Mouse (Mus musculus) forebrain, embryonic 11.5 days (tissue): ENCODE data around the gene Zdhhc23. TPM values are rescaled to one million over a fixed set of nuclear protein-coding genes. Genes with fewer than 3 reads are reported as not detected.

Source experiments
- ATAC-seq: fragments of 200-750 bp; cut with Nextera tagmentation; replicated peaks from 2 replicates; pipeline ENCODE4 v1.8.0; 2017; ENCODE audit warnings: moderate TSS enrichment; ENCODE audit not compliant: low FRiP score
- DNase-seq: peaks from one replicate; pipeline ENCODE4 v3.0.0-alpha.2; 2017; ENCODE audit warnings: low spot score
- H3K27ac ChIP-seq: fragments of 300-500 bp; sonication (generic); 2 replicates; pipeline ENCODE4 v1.5.1; 2014; ENCODE audit warnings: low read depth, low read length
- H3K27me3 ChIP-seq: fragments of 300-500 bp; sonication (generic); 2 replicates; pipeline ENCODE4 v1.6.1; 2014; ENCODE audit warnings: mild to moderate bottlenecking, low read length, mixed read lengths; ENCODE audit not compliant: control insufficient read depth, insufficient read depth
- H3K36me3 ChIP-seq: fragments of 300-500 bp; sonication (generic); 2 replicates; pipeline ENCODE4 v1.6.1; 2014; ENCODE audit warnings: mild to moderate bottlenecking, low read length, moderate library complexity, mixed read lengths; ENCODE audit not compliant: control insufficient read depth, insufficient read depth
- H3K4me1 ChIP-seq: fragments of 300-500 bp; sonication (generic); replicated peaks from 2 replicates; pipeline ENCODE4 v1.6.1; 2014; ENCODE audit warnings: low read length, mixed read lengths; ENCODE audit not compliant: control insufficient read depth, insufficient read depth
- H3K4me2 ChIP-seq: fragments of 300-500 bp; sonication (generic); 2 replicates; pipeline ENCODE4 v1.6.1; 2014; ENCODE audit warnings: low read depth, mild to moderate bottlenecking, low read length, moderate library complexity, mixed read lengths; ENCODE audit not compliant: severe bottlenecking
- H3K4me3 ChIP-seq: fragments of 300-500 bp; sonication (generic); 2 replicates; pipeline ENCODE4 v1.5.1; 2014; ENCODE audit warnings: low read depth, low read length
- H3K9ac ChIP-seq: fragments of 300-500 bp; sonication (generic); 2 replicates; pipeline ENCODE4 v1.6.1; 2014; ENCODE audit warnings: low read length
- H3K9me3 ChIP-seq: fragments of 300-500 bp; sonication (generic); 2 replicates; pipeline ENCODE4 v1.6.1; 2016; ENCODE audit warnings: low read length, mixed read lengths; ENCODE audit not compliant: control insufficient read depth
- WGBS: fragments of 180-500 bp; shearing (Covaris S2); extraction: QIAGEN DNeasy Blood & Tissue Kit; methylation state at CpG from one replicate; pipeline ENCODE4 v1.1.7; 2014; 5-methylcytosine and 5-hydroxymethylcytosine counted together
- polyA plus RNA-seq: library from polyadenylated mRNA; unstranded; fragments of >200 nt; fragmentation: Nextera tagmentation; extraction: Ambion mirVana; gene quantifications from 2 replicates; pipeline ENCODE4 v1.2.1, GENCODE M21; 2014

Gene Zdhhc23
- 0.49 and 0.86 TPM in 2 replicates for polyA plus RNA-seq

DNA sequence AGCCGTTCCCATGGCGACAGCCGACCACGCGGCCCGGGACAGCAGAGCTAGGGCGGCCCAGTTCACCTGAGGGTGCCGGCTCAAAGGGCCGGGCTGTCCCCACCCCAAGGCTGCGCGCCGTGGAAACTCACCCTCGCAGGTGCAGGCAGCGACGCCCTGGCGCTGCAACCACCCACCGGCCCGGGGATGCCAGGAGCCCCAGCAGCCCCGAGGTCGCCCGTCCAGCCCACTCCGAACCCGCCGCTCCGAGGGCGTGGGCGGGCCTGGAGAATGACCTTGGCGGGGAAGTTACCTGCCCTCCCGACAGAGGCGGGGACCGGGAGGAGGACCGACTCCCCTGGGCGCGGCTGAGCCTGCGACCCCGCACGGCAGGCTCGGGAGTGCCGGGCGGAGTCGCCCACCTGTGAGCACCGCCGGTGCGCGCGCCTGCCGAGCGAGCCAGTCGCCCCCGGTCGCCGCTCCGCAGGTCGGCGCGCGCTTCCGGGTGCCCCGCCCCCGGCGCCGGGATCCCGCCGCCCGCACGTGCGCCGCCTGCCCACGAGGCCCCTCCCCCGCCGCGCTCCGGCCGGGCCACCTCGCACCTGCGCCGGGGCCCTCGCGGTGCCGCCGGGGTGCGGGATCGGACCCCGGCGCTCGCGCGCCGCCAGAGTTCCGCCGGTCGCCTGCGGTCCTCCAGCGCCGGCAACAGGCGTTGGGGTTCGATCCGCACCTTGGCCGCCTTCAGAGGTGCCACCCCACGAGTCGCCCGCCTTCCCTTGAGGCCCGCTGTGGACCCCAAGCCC lies at the start of gene Zdhhc23:
Zdhhc23 (minus strand) TSS at position 464 of the 782 bp plus-strand sequence.
- peak within 1 kb of the TSS; percentile 49 for H3K4me3 ChIP-seq
- ATAC-seq (peak; percentile 84), DNase-seq (peak; percentile 67)
- peak within 1 kb of the TSS; percentile 49 for H3K9ac ChIP-seq
- H3K27me3 ChIP-seq, result peaks cover 17% of the 10 kb centered on the region
- H3K36me3 ChIP-seq, result no peaks in the 10 kb centered on the region
- peaks cover 7% of the 10 kb centered on the region; the same call in 1 of the 2 replicates for H3K4me1 ChIP-seq
- H3K9me3 ChIP-seq, result no peaks in the 10 kb centered on the region
- under 1% methylated on average over 96 of the region's 103 CpGs for WGBS
- peak within 1 kb of the TSS; percentile 93 for H3K4me2 ChIP-seq
- no peak within 1 kb of the TSS for H3K27ac ChIP-seq

DNA sequence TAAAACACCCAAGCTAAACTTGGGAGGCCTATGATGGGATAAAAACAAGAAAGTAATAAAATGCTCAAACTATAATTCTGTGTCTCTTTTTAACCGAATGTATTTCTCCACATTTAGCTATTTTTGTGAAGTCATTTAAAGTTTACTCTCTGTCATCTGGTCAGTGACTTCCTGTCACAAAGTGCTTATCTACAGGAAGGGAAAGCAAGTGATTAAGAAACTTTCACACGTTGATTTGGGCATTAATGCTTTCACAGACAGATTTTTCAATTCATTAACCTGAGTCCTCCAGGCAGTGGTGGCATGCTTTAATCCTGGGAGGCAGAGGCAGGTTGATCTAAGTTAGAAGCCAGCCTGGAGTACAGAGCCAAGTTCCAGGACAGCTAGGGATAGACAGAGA lies 49.7 kb upstream of the Zdhhc23 start:
- no peak for ATAC-seq
- DNase-seq, result no peak
- H3K9ac ChIP-seq, result no peak overlapping the region
- no peak overlapping the region for H3K27ac ChIP-seq
- H3K4me1 ChIP-seq, result no peaks in the 10 kb centered on the region
- no peaks in the 10 kb centered on the region for H3K36me3 ChIP-seq
- no peak overlapping the region for H3K4me2 ChIP-seq
- H3K4me3 ChIP-seq, result no peak overlapping the region
- 65% methylated on average over 2 of the region's 2 CpGs for WGBS
- H3K9me3 ChIP-seq, result no peaks in the 10 kb centered on the region
- H3K27me3 ChIP-seq, result no peaks in the 10 kb centered on the region

- no peak for DNase-seq
- Histone ChIP-seq H3K4me3 (no peak overlapping the region), H3K27ac (no peak overlapping the region), H3K9ac (no peak overlapping the region), H3K4me2 (no peak overlapping the region), H3K27me3 (no peaks in the 10 kb centered on the region), H3K4me1 (no peaks in the 10 kb centered on the region), H3K9me3 (no peaks in the 10 kb centered on the region), H3K36me3 (no peaks in the 10 kb centered on the region)
- 88% methylated on average over 9 of the region's 9 CpGs for WGBS
- ATAC-seq, result no peak
These were observed 47.2 kb upstream of the Zdhhc23 start for GRCm38 (mm10) chr16:44026822-44027221.

DNA sequence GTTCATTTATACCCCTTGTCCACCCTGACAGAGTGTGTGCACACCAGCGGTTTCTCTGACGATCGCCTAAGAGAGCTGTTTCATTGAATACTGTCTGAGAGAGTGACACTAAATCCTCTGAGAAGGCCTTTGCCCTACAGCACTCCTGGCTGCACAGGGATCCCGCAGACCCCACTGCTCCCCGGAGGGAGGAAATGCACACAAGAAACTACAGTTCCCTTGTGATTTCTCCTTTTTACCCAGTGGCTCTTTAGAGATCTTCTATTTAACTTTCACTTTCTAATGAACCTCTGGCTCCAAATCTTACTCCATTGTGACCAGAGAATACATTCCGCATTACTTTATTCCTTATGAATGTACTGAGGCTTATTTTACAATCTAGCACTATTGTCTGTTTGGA lies 46.6 kb upstream of the Zdhhc23 start:
- 70% methylated on average over 6 of the region's 6 CpGs for WGBS
- Histone ChIP-seq H3K27me3 (no peaks in the 10 kb centered on the region), H3K9ac (no peak overlapping the region), H3K27ac (no peak overlapping the region), H3K4me1 (no peaks in the 10 kb centered on the region), H3K4me2 (no peak overlapping the region), H3K36me3 (no peaks in the 10 kb centered on the region), H3K4me3 (no peak overlapping the region), H3K9me3 (no peaks in the 10 kb centered on the region)
- no peak for ATAC-seq
- no peak for DNase-seq

- 88% methylated on average over 2 of the region's 2 CpGs for WGBS
- DNase-seq, result no peak
These were observed 39.5 kb upstream of the Zdhhc23 start for GRCm38 (mm10) chr16:44018986-44019548.

DNA sequence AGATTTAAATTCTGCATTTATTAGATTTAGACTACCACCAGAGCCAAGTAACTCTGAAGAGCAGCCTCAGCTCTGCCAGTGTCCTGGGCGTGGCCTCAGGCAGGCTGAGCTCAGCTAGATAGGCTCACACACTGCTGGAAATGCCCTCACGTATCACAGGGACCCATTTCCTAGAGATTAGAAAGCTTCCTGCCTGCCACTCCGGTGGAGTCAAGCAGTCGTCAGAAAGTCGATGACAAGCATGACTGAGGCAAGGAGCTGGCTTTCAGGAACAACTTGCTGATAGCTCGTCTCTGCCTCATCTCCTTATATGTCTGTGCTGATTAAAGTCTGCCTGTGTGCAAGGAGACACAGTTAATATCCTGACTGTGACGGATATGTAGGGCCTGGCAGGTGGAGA lies 38.8 kb upstream of the Zdhhc23 start:
- no peak for ATAC-seq
- no peak overlapping the region for H3K4me2 ChIP-seq
- 66% methylated on average over 7 of the region's 7 CpGs for WGBS

More at GRCm38 (mm10) chr16:44018986-44019548, 39.5 kb upstream of the Zdhhc23 start:
- H3K27me3 ChIP-seq, result no peaks in the 10 kb centered on the region
- no peak for ATAC-seq
- H3K9ac ChIP-seq, result no peak overlapping the region
- no peaks in the 10 kb centered on the region for H3K4me1 ChIP-seq
- no peak overlapping the region for H3K4me3 ChIP-seq
- no peaks in the 10 kb centered on the region for H3K9me3 ChIP-seq
- H3K27ac ChIP-seq, result no peak overlapping the region
- no peaks in the 10 kb centered on the region for H3K36me3 ChIP-seq
- H3K4me2 ChIP-seq, result no peak overlapping the region

GRCm38 (mm10) chr16:44017707-44018106 lies 38.1 kb upstream of the Zdhhc23 start:
- DNase-seq (no peak), ATAC-seq (no peak)
- Histone ChIP-seq H3K4me2 (no peak overlapping the region), H3K9ac (no peak overlapping the region), H3K9me3 (no peaks in the 10 kb centered on the region), H3K36me3 (no peaks in the 10 kb centered on the region), H3K4me1 (no peaks in the 10 kb centered on the region), H3K27me3 (no peaks in the 10 kb centered on the region), H3K4me3 (no peak overlapping the region), H3K27ac (no peak overlapping the region)
- WGBS, result 90% methylated on average over 4 of the region's 4 CpGs

More for the DNA sequence above, 38.8 kb upstream of the Zdhhc23 start:
- no peak overlapping the region for H3K27ac ChIP-seq
- no peaks in the 10 kb centered on the region for H3K9me3 ChIP-seq
- H3K27me3 ChIP-seq, result no peaks in the 10 kb centered on the region
- H3K4me1 ChIP-seq, result no peaks in the 10 kb centered on the region
- H3K9ac ChIP-seq, result no peak overlapping the region
- no peak overlapping the region for H3K4me3 ChIP-seq
- no peaks in the 10 kb centered on the region for H3K36me3 ChIP-seq
- no peak for DNase-seq

GRCm38 (mm10) chr16:44016164-44016563 lies 36.6 kb upstream of the Zdhhc23 start:
- Histone ChIP-seq H3K4me1 (no peaks in the 10 kb centered on the region), H3K9ac (no peak overlapping the region), H3K4me3 (no peak overlapping the region), H3K36me3 (no peaks in the 10 kb centered on the region), H3K27me3 (no peaks in the 10 kb centered on the region), H3K9me3 (no peaks in the 10 kb centered on the region), H3K4me2 (no peak overlapping the region), H3K27ac (no peak overlapping the region)
- DNase-seq, result no peak
- no peak for ATAC-seq
- 21% methylated on average over 11 of the region's 11 CpGs for WGBS
